Mouse (Mus musculus) stomach, postnatal 0 days (tissue): ENCODE measurements around the gene Insm1.

Experiments used
- CTCF ChIP-seq: IDR thresholded peaks from 2 replicates; pipeline ENCODE4 v1.5.1; 2016; ENCODE audit warnings: antibody characterized with exemption, low read depth, mild to moderate bottlenecking, moderate library complexity
- EP300 ChIP-seq: optimal IDR thresholded peaks from 2 replicates; pipeline ENCODE3; 2016; ENCODE audit warnings: antibody characterized with exemption

DNA sequence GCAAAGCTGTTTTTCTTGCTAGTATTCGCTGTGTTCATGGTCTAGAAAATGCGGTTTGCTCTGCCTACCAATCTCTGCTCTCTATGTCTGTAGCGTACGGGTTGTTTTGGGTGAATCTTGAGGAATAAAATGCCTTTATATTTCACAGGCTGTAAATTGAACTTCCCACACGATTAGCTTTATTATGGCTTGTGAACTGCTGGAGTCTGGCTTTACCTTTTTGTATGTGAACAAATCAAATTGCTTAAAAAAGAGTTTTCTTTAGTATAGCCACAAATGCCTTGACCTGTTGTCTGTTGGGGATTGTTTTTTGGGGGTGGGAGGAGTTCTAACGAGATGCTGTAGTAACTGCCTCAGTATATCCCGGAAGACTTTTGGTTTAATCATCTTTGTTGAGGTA lies 2.4 kb downstream of the Insm1 start:
- no peak for TF ChIP-seq CTCF
- no peak for TF ChIP-seq EP300
